ENCODE assay signal across 15 mouse cellular contexts in genomic region chr2:129864958-129865357, GRCm38 (mm10).
A peak's percentile ranks its signal among the peaks of the same experiment; 100 is the strongest.
DNase-seq lines count a peak whose midpoint lies in the region; ATAC-seq and TF ChIP-seq lines count a peak whose summit lies in the region.
"Had no signal": no experiment of that assay in that cellular context is flagged by ENCODE, and none has a peak within 500 bp of the region (broad histone marks: within the 10 kb centered on the region; RNA-seq: fewer than 3 reads in every experiment).

No protein-coding gene starts in this region.

- H3K9ac ChIP-seq in hindbrain, postnatal 0 days (replicated peaks; ENCODE audit: low read length), result no peak overlapping the region
- no peak overlapping the region for H3K9ac ChIP-seq in hindbrain, embryonic 11.5 days (ENCODE audit: low read depth, low read length)
- H3K9ac ChIP-seq: embryonic facial prominence, embryonic 12.5 days; forebrain, embryonic 12.5 days; liver, embryonic 14.5 days; neural tube, embryonic 12.5 days had no signal

- H3K4me3 ChIP-seq in hindbrain, postnatal 0 days (ENCODE audit: low read length), result no peak overlapping the region
- no peak overlapping the region for H3K4me3 ChIP-seq in hindbrain, embryonic 11.5 days (ENCODE audit: low read depth, low read length)
- H3K4me3 ChIP-seq: embryonic facial prominence, embryonic 12.5 days; forebrain, embryonic 12.5 days; neural tube, embryonic 12.5 days had no signal

- WGBS in hindbrain, postnatal 0 days, result 59% methylated on average over 3 of the region's 3 CpGs
- WGBS in hindbrain, embryonic 11.5 days, result 84% methylated on average over 3 of the region's 3 CpGs

- no peaks in the 10 kb centered on the region for H3K27me3 ChIP-seq in hindbrain, postnatal 0 days (ENCODE audit: insufficient read depth, low read length)
- H3K27me3 ChIP-seq in hindbrain, embryonic 11.5 days (ENCODE audit: control insufficient read depth, insufficient read depth, low read length), result no peaks in the 10 kb centered on the region
- H3K27me3 ChIP-seq: embryonic facial prominence, embryonic 12.5 days; forebrain, embryonic 12.5 days; neural tube, embryonic 12.5 days had no signal

- H3K27ac ChIP-seq in hindbrain, postnatal 0 days, result no peak overlapping the region
- no peak overlapping the region for H3K27ac ChIP-seq in hindbrain, embryonic 11.5 days (ENCODE audit: low read depth, low read length)
- H3K27ac ChIP-seq: embryonic facial prominence, embryonic 12.5 days; forebrain, embryonic 12.5 days; liver, embryonic 14.5 days; neural tube, embryonic 12.5 days had no signal

- peak; percentile 28 for DNase-seq in hindbrain, postnatal 0 days (ENCODE audit: low spot score)
- no peak for DNase-seq in hindbrain, embryonic 11.5 days (ENCODE audit: low spot score)
- peak; percentile 48 for DNase-seq in right cerebral cortex, adult 18-20 months
- DNase-seq in right cerebral cortex, postnatal 4 days, result no peak
- peak; percentile 95 for DNase-seq in cerebellum, adult 9-10 months
- DNase-seq in neural tube, embryonic 10.5 days (ENCODE audit: extremely low spot score, low spot score), result no peak
- DNase-seq in lung, adult 18-20 months, result no peak
- DNase-seq: lung, postnatal 36 days; midbrain, embryonic 14.5 days; thymus, postnatal 36 days had no signal

- no peak overlapping the region for H3K4me2 ChIP-seq in hindbrain, postnatal 0 days (ENCODE audit: low read depth, low read length)
- H3K4me2 ChIP-seq in hindbrain, embryonic 11.5 days (replicated peaks; ENCODE audit: low read depth, low read length), result no peak overlapping the region
- H3K4me2 ChIP-seq: embryonic facial prominence, embryonic 12.5 days; forebrain, embryonic 12.5 days; neural tube, embryonic 12.5 days had no signal

- H3K36me3 ChIP-seq in hindbrain, postnatal 0 days (ENCODE audit: insufficient read depth, low read length), result no peaks in the 10 kb centered on the region
- no peaks in the 10 kb centered on the region for H3K36me3 ChIP-seq in hindbrain, embryonic 11.5 days (ENCODE audit: control insufficient read depth, insufficient read depth, low read length)
- H3K36me3 ChIP-seq: embryonic facial prominence, embryonic 12.5 days; forebrain, embryonic 12.5 days; neural tube, embryonic 12.5 days had no signal

- TF ChIP-seq CTCF in hindbrain, postnatal 0 days (IDR thresholded peaks at IDR 0.05; ENCODE audit: low read depth), result no peak

- peak; percentile 56 for ATAC-seq in hindbrain, postnatal 0 days
- no peak for ATAC-seq in hindbrain, embryonic 11.5 days (ENCODE audit: low FRiP score)
- ATAC-seq: inflammation-experienced regulatory T-cells, adult 6 months had no signal

- H3K4me1 ChIP-seq in hindbrain, postnatal 0 days (ENCODE audit: insufficient read depth, low read length), result no peaks in the 10 kb centered on the region
- no peaks in the 10 kb centered on the region for H3K4me1 ChIP-seq in hindbrain, embryonic 11.5 days (replicated peaks; ENCODE audit: control insufficient read depth, insufficient read depth, low read length)
- H3K4me1 ChIP-seq: embryonic facial prominence, embryonic 12.5 days; forebrain, embryonic 12.5 days; neural tube, embryonic 12.5 days had no signal

- no peaks in the 10 kb centered on the region for H3K9me3 ChIP-seq in hindbrain, postnatal 0 days (ENCODE audit: low read length)
- H3K9me3 ChIP-seq in hindbrain, embryonic 11.5 days (ENCODE audit: control insufficient read depth, low read length), result no peaks in the 10 kb centered on the region
- H3K9me3 ChIP-seq: embryonic facial prominence, embryonic 12.5 days; forebrain, embryonic 12.5 days; neural tube, embryonic 12.5 days had no signal

Comparison
In these comparisons a context has a peak if more than half of its experiments do, and no peak if none do; other contexts are left out.
1. DNase-seq: peak in hindbrain, postnatal 0 days (single experiment), right cerebral cortex, adult 18-20 months (single experiment) and cerebellum, adult 9-10 months (single experiment); none in hindbrain, embryonic 11.5 days (single experiment), right cerebral cortex, postnatal 4 days (single experiment), neural tube, embryonic 10.5 days (single experiment) and lung, adult 18-20 months (0 of 2).